Mouse (Mus musculus): ENCODE data around the gene Mlph.

- TF ChIP-seq EP300 (optimal IDR thresholded peaks at IDR 0.05) = no peak
- TF ChIP-seq CTCF (IDR thresholded peaks at IDR 0.05; ENCODE audit: low read depth) = no peak
Observed at GRCm38 (mm10) chr1:90981346-90981745, 66.5 kb downstream of the Mlph start.
